In the genomic region with DNA sequence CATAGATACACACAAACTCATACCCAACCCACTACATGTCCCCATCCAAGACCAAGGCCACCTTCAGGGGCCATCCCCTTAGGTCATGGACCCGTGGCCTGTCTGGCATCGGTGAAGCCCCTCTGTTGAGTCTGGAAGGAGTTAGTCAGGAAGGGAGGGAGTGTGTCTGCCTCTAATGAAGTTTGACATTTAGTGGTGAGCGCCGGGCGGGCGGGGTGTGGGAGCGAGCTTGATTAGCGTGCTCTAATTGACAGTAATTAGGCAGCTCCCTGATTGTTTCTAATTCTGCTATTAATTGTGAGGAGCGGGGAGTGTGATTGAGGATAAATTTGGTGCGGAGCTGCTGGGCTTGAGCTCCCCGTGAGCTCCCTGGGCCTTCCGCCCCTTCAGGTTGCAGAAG, we compare ENCODE assay signal across 33 mouse cellular contexts. TPM values are rescaled to one million over a fixed set of nuclear protein-coding genes. Genes with fewer than 3 reads are reported as not detected.
DNase-seq lines count a peak whose midpoint lies in the region; ATAC-seq and TF ChIP-seq lines count a peak whose summit lies in the region.
"Had no signal": no experiment of that assay in that cellular context is flagged by ENCODE, and none has a peak within 500 bp of the region (broad histone marks: within the 10 kb centered on the region; RNA-seq: fewer than 3 reads in every experiment).

No protein-coding gene starts in this region.

- no peak overlapping the region for H3K9ac ChIP-seq in forebrain, embryonic 13.5 days
- H3K9ac ChIP-seq in forebrain, embryonic 14.5 days (ENCODE audit: low read length), result no peak overlapping the region
- H3K9ac ChIP-seq in neural tube, embryonic 15.5 days (replicated peaks), result no peak overlapping the region
- no peak overlapping the region for H3K9ac ChIP-seq in stomach, postnatal 0 days (ENCODE audit: low read length)
- H3K9ac ChIP-seq: liver, embryonic 14.5 days; lung, embryonic 14.5 days had no signal

- 30% methylated on average over 12 of the region's 12 CpGs for WGBS in forebrain, embryonic 13.5 days
- 68% methylated on average over 12 of the region's 12 CpGs for WGBS in forebrain, embryonic 10.5 days
- 18% methylated on average over 12 of the region's 12 CpGs for WGBS in forebrain, embryonic 14.5 days
- WGBS in neural tube, embryonic 15.5 days, result 45% methylated on average over 12 of the region's 12 CpGs
- WGBS in stomach, postnatal 0 days, result 83% methylated on average over 12 of the region's 12 CpGs

- H3K27ac ChIP-seq in forebrain, embryonic 13.5 days, result peak overlapping the region; percentile 61; the same call in 1 of the 2 replicates
- H3K27ac ChIP-seq in forebrain, embryonic 10.5 days, result no peak overlapping the region
- no peak overlapping the region for H3K27ac ChIP-seq in layer of hippocampus, adult 2 months
- no peak overlapping the region for H3K27ac ChIP-seq in forebrain, embryonic 14.5 days (ENCODE audit: low read depth, low read length)
- peak overlapping the region; percentile 45 for H3K27ac ChIP-seq in neural tube, embryonic 15.5 days (replicated peaks)
- no peak overlapping the region for H3K27ac ChIP-seq in stomach, postnatal 0 days (replicated peaks)
- H3K27ac ChIP-seq: embryonic facial prominence, embryonic 13.5 days; kidney, postnatal 0 days; liver, embryonic 14.5 days had no signal

- peaks cover 60% of the 10 kb centered on the region for H3K27me3 ChIP-seq in forebrain, embryonic 13.5 days
- peaks cover 15% of the 10 kb centered on the region; the same call in 1 of the 2 replicates for H3K27me3 ChIP-seq in forebrain, embryonic 10.5 days (ENCODE audit: poor library complexity, severe bottlenecking)
- 0 out of 2 replicates have a peak, but pooled peaks cover 3% of the 10 kb centered on the region for H3K27me3 ChIP-seq in forebrain, embryonic 14.5 days (replicated peaks; ENCODE audit: control insufficient read depth, insufficient read depth, low read length)
- 0 out of 2 replicates have a peak, but pooled peaks cover 2% of the 10 kb centered on the region for H3K27me3 ChIP-seq in neural tube, embryonic 15.5 days (replicated peaks)
- no peaks in the 10 kb centered on the region for H3K27me3 ChIP-seq in stomach, postnatal 0 days (ENCODE audit: control insufficient read depth, insufficient read depth, low read length)
- H3K27me3 ChIP-seq: embryonic facial prominence, embryonic 13.5 days had no signal

- peak; percentile 25; the same call in 1 of the 2 replicates for ATAC-seq in forebrain, embryonic 13.5 days
- peak; percentile 43 for ATAC-seq in forebrain, embryonic 14.5 days
- ATAC-seq in neural tube, embryonic 15.5 days (ENCODE audit: low FRiP score), result no peak
- ATAC-seq in stomach, postnatal 0 days (ENCODE audit: low FRiP score, low TSS enrichment), result no peak
- ATAC-seq: activated CD4-positive, CD25-positive, alpha-beta regulatory T cell, adult 4 months; intestine, embryonic 16.5 days; midbrain, embryonic 16.5 days had no signal

- H3K36me3 ChIP-seq in forebrain, embryonic 13.5 days (ENCODE audit: poor library complexity, severe bottlenecking), result peaks cover 73% of the 10 kb centered on the region
- peaks cover 98% of the 10 kb centered on the region for H3K36me3 ChIP-seq in forebrain, embryonic 10.5 days (replicated peaks)
- H3K36me3 ChIP-seq in forebrain, embryonic 14.5 days (ENCODE audit: control insufficient read depth, insufficient read depth, low read length), result peaks cover 71% of the 10 kb centered on the region
- H3K36me3 ChIP-seq in neural tube, embryonic 15.5 days, result peaks cover 66% of the 10 kb centered on the region
- peaks cover 25% of the 10 kb centered on the region for H3K36me3 ChIP-seq in stomach, postnatal 0 days (ENCODE audit: control insufficient read depth, insufficient read depth, low read length)

- no peak for TF ChIP-seq EP300 in stomach, postnatal 0 days (optimal IDR thresholded peaks at IDR 0.05)

- H3K4me2 ChIP-seq in forebrain, embryonic 13.5 days, result no peak overlapping the region
- H3K4me2 ChIP-seq in forebrain, embryonic 14.5 days (ENCODE audit: low read length), result no peak overlapping the region
- H3K4me2 ChIP-seq in neural tube, embryonic 15.5 days, result no peak overlapping the region
- H3K4me2 ChIP-seq in stomach, postnatal 0 days (replicated peaks; ENCODE audit: low read depth), result no peak overlapping the region
- H3K4me2 ChIP-seq: embryonic facial prominence, embryonic 13.5 days; heart, embryonic 11.5 days; lung, embryonic 14.5 days had no signal

- no peaks in the 10 kb centered on the region for H3K9me3 ChIP-seq in forebrain, embryonic 13.5 days (replicated peaks)
- no peaks in the 10 kb centered on the region for H3K9me3 ChIP-seq in forebrain, embryonic 10.5 days
- H3K9me3 ChIP-seq in forebrain, embryonic 14.5 days (replicated peaks; ENCODE audit: control insufficient read depth, low read length), result no peaks in the 10 kb centered on the region
- no peaks in the 10 kb centered on the region for H3K9me3 ChIP-seq in neural tube, embryonic 15.5 days (replicated peaks)
- H3K9me3 ChIP-seq in stomach, postnatal 0 days (ENCODE audit: control insufficient read depth, low read length), result no peaks in the 10 kb centered on the region
- H3K9me3 ChIP-seq: embryonic facial prominence, embryonic 13.5 days had no signal

- DNase-seq in forebrain, embryonic 10.5 days (ENCODE audit: extremely low spot score, low spot score), result no peak
- DNase-seq in layer of hippocampus, adult 11-12 months (ENCODE audit: low spot score), result peak; percentile 3
- DNase-seq in layer of hippocampus, adult 2 months (ENCODE audit: low spot score in 2 of 2), result no peak
- peak; percentile 81 for DNase-seq in forebrain, embryonic 14.5 days (ENCODE audit: low spot score)
- no peak for DNase-seq in ovary, postnatal 10 days (ENCODE audit: low spot score)
- no peak for DNase-seq in stomach, postnatal 0 days (ENCODE audit: low spot score)
- DNase-seq: adrenal gland, adult 2 months; cerebellum, adult 11 months; cerebellum, postnatal 10 days; gastrocnemius, postnatal 14 days; heart, adult 11 months; heart, postnatal 36 days; kidney, adult 8-10 months; kidney, postnatal 4 days; layer of hippocampus, adult 9-11 months; liver; lung, embryonic 14.5 days; lung, postnatal 14 days; right cerebral cortex, postnatal 4 days; thymus, adult 2 months; thymus, postnatal 36 days had no signal

- H3K4me1 ChIP-seq in forebrain, embryonic 13.5 days, result peaks cover 73% of the 10 kb centered on the region
- H3K4me1 ChIP-seq in forebrain, embryonic 10.5 days, result peaks cover 41% of the 10 kb centered on the region
- H3K4me1 ChIP-seq in forebrain, embryonic 14.5 days (ENCODE audit: control insufficient read depth, insufficient read depth, low read length), result peaks cover 40% of the 10 kb centered on the region
- peaks cover 70% of the 10 kb centered on the region for H3K4me1 ChIP-seq in neural tube, embryonic 15.5 days
- no peaks in the 10 kb centered on the region for H3K4me1 ChIP-seq in stomach, postnatal 0 days (replicated peaks; ENCODE audit: control insufficient read depth, insufficient read depth)

- no peak for TF ChIP-seq CTCF in layer of hippocampus, adult 2 months (conservative IDR thresholded peaks at IDR 0.05)
- TF ChIP-seq CTCF in stomach, postnatal 0 days (IDR thresholded peaks at IDR 0.05; ENCODE audit: low read depth), result no peak

- H3K4me3 ChIP-seq in forebrain, embryonic 13.5 days, result no peak overlapping the region
- H3K4me3 ChIP-seq in forebrain, embryonic 10.5 days, result no peak overlapping the region
- no peak overlapping the region for H3K4me3 ChIP-seq in layer of hippocampus, adult 2 months
- no peak overlapping the region for H3K4me3 ChIP-seq in forebrain, embryonic 14.5 days (ENCODE audit: low read depth, low read length)
- no peak overlapping the region for H3K4me3 ChIP-seq in neural tube, embryonic 15.5 days (replicated peaks)
- H3K4me3 ChIP-seq in stomach, postnatal 0 days (ENCODE audit: low read depth, low read length), result no peak overlapping the region
- H3K4me3 ChIP-seq: embryonic facial prominence, embryonic 13.5 days had no signal

RNA-seq across cellular contexts. Expression of gene Gbx1, which starts 29.5 kb away (rescaled TPM):
- 0.90 and 0.97 TPM in 2 replicates for polyA plus RNA-seq in forebrain, embryonic 13.5 days (2015; fragmentation: Nextera tagmentation; extraction: Ambion mirVana)
- polyA plus RNA-seq in forebrain, embryonic 10.5 days (2016; fragmentation: Nextera tagmentation; extraction: Ambion mirVana), result 0.09 and 0.21 TPM in 2 replicates
- under 1 TPM in 1 of 2 experiments, not detected in 1; 0.10 TPM for total RNA-seq in layer of hippocampus, adult 2 months (2021)
- 0.49 and 0.51 TPM in 2 replicates for polyA plus RNA-seq in forebrain, embryonic 14.5 days (2014; fragmentation: Nextera tagmentation; extraction: Ambion mirVana)
- polyA plus RNA-seq in neural tube, embryonic 15.5 days (2015; fragmentation: Nextera tagmentation; extraction: Ambion mirVana), result 5.9 and 13.7 TPM in 2 replicates
- 0.02 TPM in 1 of 2 replicates, not detected in the other for polyA plus RNA-seq in stomach, postnatal 0 days (2015; fragmentation: Nextera tagmentation; extraction: Ambion mirVana)
- total RNA-seq: adrenal gland, adult 2 months; common myeloid progenitor, adult 5-6 weeks; gastrocnemius, postnatal 14 days; heart, postnatal 36 days had no signal
- polyA plus RNA-seq: adrenal gland, adult 2 months; heart, embryonic 16.5 days; liver, embryonic 14.5 days; spleen, adult 2 months had no signal

RNA-seq across cellular contexts. Expression of gene Asb10, which starts 43.3 kb away (rescaled TPM):
- polyA plus RNA-seq in forebrain, embryonic 13.5 days (2015; fragmentation: Nextera tagmentation; extraction: Ambion mirVana), result 0.06 and 0.15 TPM in 2 replicates
- polyA plus RNA-seq in forebrain, embryonic 10.5 days (2016; fragmentation: Nextera tagmentation; extraction: Ambion mirVana), result 0.09 and 0.15 TPM in 2 replicates
- total RNA-seq in layer of hippocampus, adult 2 months (2021), result under 1 TPM in 1 of 2 experiments, not detected in 1; 0.31 TPM
- polyA plus RNA-seq in forebrain, embryonic 14.5 days (2014; fragmentation: Nextera tagmentation; extraction: Ambion mirVana), result 0.09 and 0.17 TPM in 2 replicates
- polyA plus RNA-seq in neural tube, embryonic 15.5 days (2015; fragmentation: Nextera tagmentation; extraction: Ambion mirVana), result 0.40 and 0.87 TPM in 2 replicates
- 0.21 and 0.25 TPM in 2 replicates for polyA plus RNA-seq in stomach, postnatal 0 days (2015; fragmentation: Nextera tagmentation; extraction: Ambion mirVana)
- total RNA-seq: adrenal gland, adult 2 months had no signal
- polyA plus RNA-seq: activated CD4-positive, CD25-positive, alpha-beta regulatory T cell, adult 4 months; midbrain, embryonic 16.5 days had no signal

RNA-seq across cellular contexts. Expression of gene Agap3, which starts 45.5 kb away (rescaled TPM):
- 38.0 and 39.2 TPM in 2 replicates for polyA plus RNA-seq in forebrain, embryonic 13.5 days (2015; fragmentation: Nextera tagmentation; extraction: Ambion mirVana)
- polyA plus RNA-seq in forebrain, embryonic 10.5 days (2016; fragmentation: Nextera tagmentation; extraction: Ambion mirVana), result 24.1 and 29.0 TPM in 2 replicates
- total RNA-seq in layer of hippocampus, adult 2 months (2021), result 100 to 1,000 TPM; 651 to 655 TPM
- polyA plus RNA-seq in forebrain, embryonic 14.5 days (2014; fragmentation: Nextera tagmentation; extraction: Ambion mirVana), result 47.5 and 49.5 TPM in 2 replicates
- polyA plus RNA-seq in neural tube, embryonic 15.5 days (2015; fragmentation: Nextera tagmentation; extraction: Ambion mirVana), result 60.2 and 101 TPM in 2 replicates
- polyA plus RNA-seq in stomach, postnatal 0 days (2015; fragmentation: Nextera tagmentation; extraction: Ambion mirVana), result 21.9 and 26.5 TPM in 2 replicates

RNA-seq across cellular contexts. Expression of gene Tmub1, which starts 49.9 kb away (rescaled TPM):
- 32.5 and 35.4 TPM in 2 replicates for polyA plus RNA-seq in forebrain, embryonic 13.5 days (2015; fragmentation: Nextera tagmentation; extraction: Ambion mirVana)
- 28.4 and 31.8 TPM in 2 replicates for polyA plus RNA-seq in forebrain, embryonic 10.5 days (2016; fragmentation: Nextera tagmentation; extraction: Ambion mirVana)
- total RNA-seq in layer of hippocampus, adult 2 months (2021), result 10 to 100 TPM; 22.2 to 22.5 TPM
- 45.5 and 47.5 TPM in 2 replicates for polyA plus RNA-seq in forebrain, embryonic 14.5 days (2014; fragmentation: Nextera tagmentation; extraction: Ambion mirVana)
- polyA plus RNA-seq in neural tube, embryonic 15.5 days (2015; fragmentation: Nextera tagmentation; extraction: Ambion mirVana), result 54.8 and 62.8 TPM in 2 replicates
- 20.9 and 21.1 TPM in 2 replicates for polyA plus RNA-seq in stomach, postnatal 0 days (2015; fragmentation: Nextera tagmentation; extraction: Ambion mirVana)

RNA-seq across cellular contexts. Expression of gene Fastk, which starts 52.4 kb away (rescaled TPM):
- 85.3 and 86.9 TPM in 2 replicates for polyA plus RNA-seq in forebrain, embryonic 13.5 days (2015; fragmentation: Nextera tagmentation; extraction: Ambion mirVana)
- polyA plus RNA-seq in forebrain, embryonic 10.5 days (2016; fragmentation: Nextera tagmentation; extraction: Ambion mirVana), result 106 and 108 TPM in 2 replicates
- 100 to 1,000 TPM; 127 to 130 TPM for total RNA-seq in layer of hippocampus, adult 2 months (2021)
- 89.3 and 94.3 TPM in 2 replicates for polyA plus RNA-seq in forebrain, embryonic 14.5 days (2014; fragmentation: Nextera tagmentation; extraction: Ambion mirVana)
- polyA plus RNA-seq in neural tube, embryonic 15.5 days (2015; fragmentation: Nextera tagmentation; extraction: Ambion mirVana), result 111 TPM in 2 replicates
- polyA plus RNA-seq in stomach, postnatal 0 days (2015; fragmentation: Nextera tagmentation; extraction: Ambion mirVana), result 66.6 and 67.9 TPM in 2 replicates

Comparison
In these comparisons a context has a peak if more than half of its experiments do, and no peak if none do; other contexts are left out.
1. H3K27ac ChIP-seq: peak in forebrain, embryonic 13.5 days (single experiment) and neural tube, embryonic 15.5 days (single experiment); none in forebrain, embryonic 10.5 days (single experiment), layer of hippocampus, adult 2 months (single experiment), forebrain, embryonic 14.5 days (single experiment) and stomach, postnatal 0 days (single experiment).
2. DNase-seq: peak in layer of hippocampus, adult 11-12 months (single experiment) and forebrain, embryonic 14.5 days (single experiment); none in forebrain, embryonic 10.5 days (single experiment), layer of hippocampus, adult 2 months (0 of 2), ovary, postnatal 10 days (single experiment) and stomach, postnatal 0 days (single experiment).
3. ATAC-seq: peak in forebrain, embryonic 13.5 days (single experiment) and forebrain, embryonic 14.5 days (single experiment); none in neural tube, embryonic 15.5 days (single experiment) and stomach, postnatal 0 days (single experiment).